ENCODE assay signal across 16 mouse cellular contexts in the genomic region with DNA sequence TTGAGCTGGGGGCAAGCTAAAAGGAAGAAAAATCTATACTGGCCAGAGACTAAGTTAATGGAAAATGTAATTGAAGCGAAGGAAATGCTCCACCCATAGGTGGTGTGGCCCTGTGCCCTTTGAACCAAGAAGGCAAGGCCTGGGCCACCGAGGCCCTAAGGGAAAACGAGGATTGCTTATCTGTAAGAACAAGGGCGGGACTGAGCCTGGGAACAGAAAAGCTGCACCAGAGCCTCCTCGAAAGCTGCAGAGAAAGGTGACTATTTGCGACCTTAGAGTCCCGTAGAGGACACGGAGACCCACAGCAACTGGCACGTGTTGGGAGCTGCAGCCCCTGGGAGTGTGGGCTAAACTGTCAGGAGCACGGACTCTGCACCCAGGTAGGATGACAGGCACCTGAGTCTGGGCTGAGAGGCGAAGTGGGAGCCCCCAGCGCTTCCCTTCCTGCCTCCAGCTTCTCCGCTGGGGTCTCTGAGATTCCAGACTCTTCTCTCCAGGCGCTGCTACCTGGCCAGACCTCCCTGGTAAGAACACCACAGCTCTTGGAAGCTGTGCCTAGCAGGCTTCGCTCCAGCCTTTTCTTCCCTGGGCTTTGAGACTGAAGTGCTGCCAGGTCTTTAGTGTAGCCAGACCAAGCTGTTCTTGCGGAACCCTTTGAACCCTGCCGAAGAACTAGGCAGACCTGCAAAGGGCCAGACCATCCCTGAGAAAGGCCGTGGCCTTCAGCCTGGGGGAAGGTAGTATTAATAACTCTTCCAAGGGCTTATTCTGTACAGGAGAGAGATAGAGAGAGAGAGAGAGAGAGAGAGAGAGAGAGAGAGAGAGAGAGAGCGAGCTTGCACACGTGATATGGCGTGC.
A peak's percentile ranks its signal among the peaks of the same experiment; 100 is the strongest.
DNase-seq lines count a peak whose midpoint lies in the region; ATAC-seq and TF ChIP-seq lines count a peak whose summit lies in the region.
"Had no signal": no experiment of that assay in that cellular context is flagged by ENCODE, and none has a peak within 500 bp of the region (broad histone marks: within the 10 kb centered on the region; RNA-seq: fewer than 3 reads in every experiment).

No protein-coding gene starts in this region.

- peaks cover 14% of the 10 kb centered on the region for H3K4me1 ChIP-seq in kidney, postnatal 0 days (replicated peaks; ENCODE audit: insufficient read depth, low read length)
- peaks cover 24% of the 10 kb centered on the region for H3K4me1 ChIP-seq in kidney, embryonic 15.5 days
- peaks cover 22% of the 10 kb centered on the region for H3K4me1 ChIP-seq in limb, embryonic 10.5 days

- no peaks in the 10 kb centered on the region for H3K9me3 ChIP-seq in kidney, postnatal 0 days (replicated peaks; ENCODE audit: low read length)
- no peaks in the 10 kb centered on the region for H3K9me3 ChIP-seq in kidney, embryonic 15.5 days (replicated peaks)
- no peaks in the 10 kb centered on the region for H3K9me3 ChIP-seq in limb, embryonic 10.5 days (replicated peaks)
- H3K9me3 ChIP-seq: forebrain, embryonic 13.5 days; heart, embryonic 15.5 days; midbrain, embryonic 12.5 days had no signal

- no peak for TF ChIP-seq CTCF in kidney, postnatal 0 days (IDR thresholded peaks at IDR 0.05; ENCODE audit: low read depth)

- no peak overlapping the region for H3K9ac ChIP-seq in kidney, postnatal 0 days (ENCODE audit: low read depth, low read length)
- H3K9ac ChIP-seq in kidney, embryonic 15.5 days: no peak overlapping the region
- H3K9ac ChIP-seq: heart, embryonic 15.5 days; midbrain, embryonic 12.5 days had no signal

- no peak overlapping the region for H3K4me2 ChIP-seq in kidney, postnatal 0 days (ENCODE audit: low read length)
- H3K4me2 ChIP-seq in kidney, embryonic 15.5 days: no peak overlapping the region
- H3K4me2 ChIP-seq: heart, embryonic 15.5 days; midbrain, embryonic 12.5 days had no signal

- H3K4me3 ChIP-seq in kidney, postnatal 0 days (replicated peaks; ENCODE audit: low read depth, low read length): no peak overlapping the region
- no peak overlapping the region for H3K4me3 ChIP-seq in kidney, embryonic 15.5 days (replicated peaks)
- no peak overlapping the region for H3K4me3 ChIP-seq in limb, embryonic 10.5 days
- H3K4me3 ChIP-seq: forebrain, embryonic 13.5 days; heart, embryonic 15.5 days; midbrain, embryonic 12.5 days had no signal

- 65% methylated on average over 21 of the region's 21 CpGs for WGBS in kidney, postnatal 0 days
- WGBS in kidney, embryonic 15.5 days: 64% methylated on average over 21 of the region's 21 CpGs
- WGBS in limb, embryonic 10.5 days: 72% methylated on average over 21 of the region's 21 CpGs

- H3K27ac ChIP-seq in kidney, postnatal 0 days: peak overlapping the region; percentile 76; the same call in 1 of the 2 replicates
- no peak overlapping the region for H3K27ac ChIP-seq in kidney, embryonic 15.5 days
- H3K27ac ChIP-seq in limb, embryonic 10.5 days: peak overlapping the region; percentile 81
- H3K27ac ChIP-seq: heart, embryonic 15.5 days had no signal

- H3K36me3 ChIP-seq in kidney, postnatal 0 days (ENCODE audit: insufficient read depth, low read length): no peaks in the 10 kb centered on the region
- H3K36me3 ChIP-seq in kidney, embryonic 15.5 days: no peaks in the 10 kb centered on the region
- H3K36me3 ChIP-seq in limb, embryonic 10.5 days: no peaks in the 10 kb centered on the region
- H3K36me3 ChIP-seq: heart, embryonic 15.5 days; midbrain, embryonic 12.5 days had no signal

- ATAC-seq in kidney, postnatal 0 days (replicated peaks; ENCODE audit: low FRiP score, low read depth): no peak
- ATAC-seq in kidney, embryonic 15.5 days (replicated peaks; ENCODE audit: low FRiP score): no peak; the same call in 1 of the 2 replicates

- peak; percentile 73 to 79 for DNase-seq in adrenal gland, adult (ENCODE audit: inconsistent age in 2 of 2, low spot score in 1 of 2)
- DNase-seq in adrenal gland, postnatal 25 days: no peak
- DNase-seq in kidney, postnatal 0 days (ENCODE audit: low spot score): no peak
- DNase-seq in adrenal gland, postnatal 14 days: peak; percentile 65
- no peak for DNase-seq in limb, embryonic 10.5 days (ENCODE audit: low spot score)
- no peak for DNase-seq in lung, postnatal 25 days (ENCODE audit: low spot score)
- no peak for DNase-seq in cerebellum, adult 11 months
- DNase-seq: cerebellum, postnatal 14 days; gastrocnemius, postnatal 14 days; kidney, adult 9 months; lung, postnatal 10 days; thymus, adult 18-20 months had no signal

- H3K27me3 ChIP-seq in kidney, postnatal 0 days (ENCODE audit: insufficient read depth, low read length): no peaks in the 10 kb centered on the region
- peaks cover 8% of the 10 kb centered on the region; the same call in 1 of the 2 replicates for H3K27me3 ChIP-seq in kidney, embryonic 15.5 days
- 0 out of 2 replicates have a peak, but pooled peaks cover 5% of the 10 kb centered on the region for H3K27me3 ChIP-seq in limb, embryonic 10.5 days (ENCODE audit: low read depth, poor library complexity, severe bottlenecking)
- H3K27me3 ChIP-seq: forebrain, embryonic 13.5 days; heart, embryonic 15.5 days; midbrain, embryonic 12.5 days had no signal

Comparison
In these comparisons a context has a peak if more than half of its experiments do, and no peak if none do; other contexts are left out.
1. DNase-seq: peak in adrenal gland, adult (2 of 2) and adrenal gland, postnatal 14 days (single experiment); none in adrenal gland, postnatal 25 days (single experiment), kidney, postnatal 0 days (single experiment), limb, embryonic 10.5 days (single experiment), lung, postnatal 25 days (single experiment) and cerebellum, adult 11 months (single experiment).